Mouse (Mus musculus) fibroblast of lung, adult 2 months (primary cell): ENCODE measurements around the gene Alpl.

Source experiments
- DNase-seq: peaks from one replicate; pipeline ENCODE4 v3.0.0-alpha.2; 2011; ENCODE audit warnings: low read depth

Gene Alpl

DNA sequence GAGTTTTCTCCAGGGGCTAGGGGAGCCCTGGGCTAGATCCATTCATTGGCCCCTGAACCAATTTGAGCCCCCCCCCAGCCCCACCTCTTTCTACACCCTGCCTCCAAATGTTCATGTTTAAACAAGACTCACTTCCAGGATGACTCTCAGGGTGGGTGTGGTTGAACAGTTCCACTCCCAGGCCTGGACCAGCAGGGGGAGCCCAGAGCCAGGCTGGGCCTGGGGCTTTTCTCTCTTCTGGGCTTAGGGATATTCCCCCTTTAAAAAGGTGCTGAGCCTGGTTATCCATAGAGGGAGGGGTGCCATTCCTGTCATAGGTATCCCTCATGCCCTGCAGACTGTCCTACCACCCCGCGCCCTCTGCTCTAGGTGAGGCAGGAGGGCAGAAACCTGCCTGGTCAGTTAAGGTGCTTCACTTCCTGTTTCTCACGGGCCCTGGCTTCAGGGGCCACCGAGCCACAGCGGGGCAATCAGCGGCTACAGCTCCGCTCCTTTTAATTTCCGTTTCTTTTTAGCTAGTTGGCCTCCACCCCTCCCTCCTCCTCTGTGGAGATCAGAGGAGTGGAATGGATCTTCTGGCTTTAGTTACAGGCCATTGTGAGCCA lies 82.1 kb downstream of the Alpl start:
- no peak for DNase-seq

DNA sequence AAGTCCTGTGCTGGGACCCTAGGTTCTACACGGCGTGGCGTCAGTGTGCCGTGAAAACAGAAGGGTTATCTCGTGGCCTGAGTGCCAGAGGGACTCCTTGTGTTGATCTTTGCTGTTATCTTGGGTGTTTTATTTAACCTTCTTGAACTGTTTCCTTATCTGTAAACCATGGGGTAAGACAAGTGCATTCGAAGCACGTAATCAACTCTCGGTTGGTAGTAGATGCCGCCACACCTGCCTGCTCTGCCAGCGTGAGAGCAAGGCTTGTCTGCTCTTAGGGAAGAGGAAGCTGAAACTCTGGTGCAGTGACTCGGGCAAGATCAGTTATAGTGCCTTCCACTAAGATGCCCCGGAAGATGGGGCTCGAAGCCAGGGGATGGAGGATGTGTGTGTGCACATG lies 83.2 kb downstream of the Alpl start:
- no peak for DNase-seq

DNA sequence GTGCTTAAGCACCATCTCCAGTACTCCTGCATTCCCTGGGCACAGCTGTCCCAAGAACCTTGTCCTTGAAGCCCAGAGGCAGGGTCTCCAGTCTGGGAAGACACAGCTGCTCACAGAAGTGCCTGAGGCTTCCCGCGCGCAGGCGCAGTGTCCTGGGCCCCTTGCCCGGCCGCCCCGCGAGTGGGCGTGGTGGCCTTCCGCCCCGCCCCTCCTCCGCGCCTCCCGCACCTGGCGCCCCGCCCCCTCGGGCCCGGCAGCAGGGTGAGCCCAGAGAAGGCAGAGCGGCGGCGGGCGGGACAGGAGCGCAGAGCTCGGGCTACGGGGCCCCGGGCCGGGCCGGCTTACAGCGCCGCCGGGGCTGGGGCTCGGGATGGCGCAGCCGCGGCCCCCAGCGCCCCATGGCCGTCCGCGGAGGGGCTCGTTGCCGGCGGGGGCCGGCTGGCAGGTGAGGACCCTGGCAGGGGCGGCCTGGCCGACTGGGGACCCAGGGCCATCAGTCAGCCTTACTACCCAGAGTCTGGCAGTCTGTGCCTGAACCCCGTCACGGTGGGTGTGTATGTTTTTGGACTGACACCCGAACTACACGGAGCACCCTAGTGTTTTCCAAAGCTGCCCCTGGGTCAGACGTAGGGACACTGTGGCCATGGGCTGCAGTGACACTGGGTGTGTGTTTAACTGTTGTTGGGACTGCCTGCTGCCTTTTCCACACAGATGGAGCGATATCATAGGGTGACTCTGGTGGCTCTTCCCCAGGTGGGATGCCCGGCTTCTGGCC lies 88.8 kb downstream of the Alpl start:
- DNase-seq, result no peak

DNA sequence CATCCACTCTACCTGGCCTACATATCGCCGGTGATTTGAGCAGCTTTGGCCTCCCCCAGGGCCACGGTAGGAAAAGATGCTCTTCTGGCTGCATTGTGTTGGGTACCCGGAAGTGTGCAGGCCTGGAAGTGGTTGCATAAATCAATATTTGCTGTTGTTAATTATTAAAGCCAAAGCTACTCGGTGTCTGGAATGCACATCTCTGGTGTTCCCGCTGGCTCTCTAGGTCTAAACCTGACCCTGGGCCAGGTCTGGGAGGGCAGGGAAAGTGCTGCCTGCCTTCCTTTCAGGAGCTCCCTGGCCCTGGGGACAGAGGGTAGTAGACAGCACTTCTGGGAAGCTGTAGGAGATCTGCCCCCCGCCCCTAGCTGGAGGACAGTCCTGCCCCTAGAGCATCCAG lies 89.7 kb downstream of the Alpl start:
- no peak for DNase-seq

DNA sequence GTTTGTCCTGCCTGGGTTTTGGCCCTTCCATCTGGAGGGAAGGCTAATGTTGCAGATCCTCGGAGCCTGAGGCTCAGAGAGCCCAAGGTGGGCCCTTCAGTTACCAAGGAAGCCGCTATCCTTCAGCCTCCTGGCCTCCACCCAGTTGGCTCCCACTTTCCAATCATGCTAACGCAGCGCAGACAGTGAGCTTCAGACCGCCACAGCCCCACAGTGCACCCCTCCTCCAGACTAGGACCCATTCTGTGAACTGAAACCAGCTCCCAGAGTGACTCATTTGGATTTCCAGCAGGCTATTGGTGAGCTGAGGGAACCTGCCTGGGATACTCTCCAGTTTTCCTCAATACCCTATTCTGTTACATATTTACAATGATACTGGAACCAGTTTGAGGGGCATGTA lies 90.8 kb downstream of the Alpl start:
- no peak for DNase-seq

DNA sequence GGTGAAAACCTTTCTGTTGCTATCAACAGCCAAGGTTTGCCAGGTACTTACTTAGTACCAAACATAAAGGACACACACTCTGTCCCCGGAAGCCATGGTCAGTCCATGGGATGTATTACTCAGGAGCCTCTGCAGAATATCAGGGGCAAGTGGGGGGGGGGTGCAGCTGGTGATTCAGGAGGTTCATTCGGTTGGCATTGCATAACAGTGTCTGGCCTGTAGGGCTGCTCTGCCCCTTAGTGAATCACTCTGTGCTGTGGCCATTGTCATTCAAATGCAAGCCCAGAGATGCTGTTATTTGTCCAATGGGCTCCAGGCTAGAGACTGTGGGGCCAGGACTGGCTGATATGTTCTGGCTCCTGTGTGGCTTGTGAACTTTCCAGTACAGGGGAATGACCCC lies 91.6 kb downstream of the Alpl start:
- DNase-seq, result no peak

DNA sequence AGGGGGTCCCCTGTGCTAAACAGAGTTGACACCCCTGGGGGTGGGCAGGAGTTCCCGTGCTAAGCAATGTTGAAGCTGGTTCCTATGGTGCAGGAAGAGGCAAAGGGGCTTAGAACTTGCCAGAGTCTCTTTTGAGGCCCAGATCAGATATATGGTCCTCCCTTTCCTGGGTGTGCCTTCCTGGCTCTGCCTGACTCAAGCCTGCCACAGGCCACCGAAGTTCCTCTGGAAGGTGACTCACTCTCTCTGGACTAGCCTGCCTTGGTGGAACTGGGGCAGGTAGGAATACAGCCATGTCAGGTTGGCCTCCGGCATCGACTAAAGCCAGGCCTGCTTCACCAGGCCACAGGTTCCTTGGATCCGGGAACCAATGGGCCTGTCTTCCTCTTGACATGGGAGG lies 93.1 kb downstream of the Alpl start:
- no peak for DNase-seq

DNA sequence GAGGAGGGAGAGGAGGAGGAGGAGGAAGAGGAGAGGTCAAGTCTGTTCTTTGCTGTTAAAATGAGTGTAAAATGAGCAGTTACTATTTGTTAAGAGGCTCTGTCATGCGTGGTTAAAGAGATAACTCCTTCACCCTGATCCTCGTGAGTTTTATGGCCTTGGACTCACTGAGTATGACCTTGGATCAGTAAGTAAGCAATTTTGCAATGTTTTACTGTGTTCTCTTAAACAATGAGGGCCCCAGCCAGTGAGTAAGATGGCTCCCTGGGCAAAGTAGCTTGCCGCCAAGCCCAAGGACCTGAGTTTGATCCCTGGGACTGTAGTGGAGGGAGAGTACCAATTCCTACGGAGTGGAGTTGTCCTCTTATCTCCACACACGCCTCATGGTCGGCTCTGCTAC lies 95.2 kb downstream of the Alpl start:
- DNase-seq, result no peak

DNA sequence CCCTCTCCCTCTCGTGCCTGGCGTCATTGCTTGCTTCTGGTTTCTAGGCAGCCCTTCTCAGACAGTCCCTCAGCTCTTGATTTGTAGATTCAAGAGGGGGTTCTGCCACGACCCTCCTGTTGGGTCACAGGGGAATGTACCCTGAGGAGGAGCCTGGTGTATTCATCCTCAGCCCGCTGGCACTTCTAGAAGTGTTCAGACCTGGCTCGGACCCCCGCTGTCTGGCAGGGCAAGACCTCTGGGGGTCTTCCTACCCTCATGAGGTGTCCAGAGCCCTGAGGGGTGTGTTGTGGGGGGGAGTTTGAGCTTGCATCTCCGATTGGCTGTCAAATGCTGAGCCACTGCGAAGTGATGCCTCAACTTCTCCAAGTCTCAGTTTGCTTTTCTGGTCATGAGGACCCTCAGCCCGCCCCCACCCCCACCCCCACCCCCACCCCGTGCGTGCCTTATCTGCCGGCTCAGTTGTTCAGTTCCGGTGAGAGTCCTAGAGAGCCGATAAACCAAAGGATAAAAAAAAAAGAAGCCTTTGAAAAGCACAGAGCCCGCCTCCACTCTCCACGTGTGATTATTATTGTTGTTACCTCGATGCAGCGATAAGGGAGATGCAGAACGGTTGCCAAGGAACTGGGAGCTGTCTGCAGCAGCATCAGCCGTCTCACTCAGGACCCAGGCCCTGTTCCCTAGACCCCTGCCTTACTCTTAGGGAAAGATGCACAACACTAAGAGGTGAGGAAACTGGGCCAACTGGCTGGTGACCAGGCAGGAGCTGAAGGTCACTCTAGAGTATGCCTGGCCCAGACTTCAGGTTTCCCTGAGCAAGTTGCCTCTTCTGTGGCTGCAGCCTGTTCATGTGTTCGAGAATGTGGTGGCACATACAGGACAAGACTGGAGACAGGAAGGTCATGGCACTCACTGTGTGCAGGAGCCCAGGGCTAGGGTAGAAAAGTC lies 96.6 kb downstream of the Alpl start:
- DNase-seq, result no peak

DNA sequence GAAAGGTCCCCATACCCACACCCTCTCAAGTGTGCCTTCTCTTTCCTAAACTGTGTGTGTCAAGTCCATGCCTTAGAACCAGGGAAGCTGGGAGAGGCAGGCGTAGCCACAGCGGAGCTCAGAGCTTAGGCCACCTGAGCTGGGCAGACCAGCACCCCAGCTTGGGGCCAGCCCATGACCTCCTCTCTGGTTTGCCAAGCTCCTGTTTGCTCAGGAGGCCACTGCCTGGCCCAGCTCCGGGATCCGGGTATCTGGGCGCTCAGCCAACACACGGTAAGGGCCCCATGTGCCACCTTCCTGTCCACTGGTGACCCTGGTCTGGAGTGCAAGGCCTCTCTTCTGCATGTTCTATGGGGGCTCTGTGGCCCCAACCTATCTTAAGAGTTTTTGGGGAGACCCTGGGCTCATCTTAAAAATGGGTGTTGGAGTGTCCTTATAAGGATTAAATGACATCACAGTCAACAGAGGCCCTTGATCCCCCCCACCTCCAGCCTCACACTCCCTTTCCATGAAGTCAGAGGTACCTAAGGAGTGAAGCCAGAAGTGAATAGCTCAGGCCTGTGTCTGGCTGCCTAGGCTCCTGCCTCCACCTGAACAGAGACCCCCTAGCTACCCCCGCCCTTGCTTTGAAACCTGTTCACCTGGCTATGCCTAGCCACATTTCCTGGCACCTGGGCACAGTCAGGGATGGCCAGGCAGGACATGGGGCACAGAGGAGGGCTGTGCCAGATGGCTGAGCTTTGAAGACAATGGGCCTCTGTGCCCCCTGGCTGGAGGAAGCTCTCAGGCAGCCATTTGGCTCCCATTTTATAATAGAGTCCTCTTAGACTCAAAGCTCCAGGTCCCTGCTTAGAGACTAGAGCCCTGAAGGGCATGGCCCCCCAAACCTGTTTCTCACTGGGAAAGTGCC lies 97.9 kb downstream of the Alpl start:
- DNase-seq, result no peak

DNA sequence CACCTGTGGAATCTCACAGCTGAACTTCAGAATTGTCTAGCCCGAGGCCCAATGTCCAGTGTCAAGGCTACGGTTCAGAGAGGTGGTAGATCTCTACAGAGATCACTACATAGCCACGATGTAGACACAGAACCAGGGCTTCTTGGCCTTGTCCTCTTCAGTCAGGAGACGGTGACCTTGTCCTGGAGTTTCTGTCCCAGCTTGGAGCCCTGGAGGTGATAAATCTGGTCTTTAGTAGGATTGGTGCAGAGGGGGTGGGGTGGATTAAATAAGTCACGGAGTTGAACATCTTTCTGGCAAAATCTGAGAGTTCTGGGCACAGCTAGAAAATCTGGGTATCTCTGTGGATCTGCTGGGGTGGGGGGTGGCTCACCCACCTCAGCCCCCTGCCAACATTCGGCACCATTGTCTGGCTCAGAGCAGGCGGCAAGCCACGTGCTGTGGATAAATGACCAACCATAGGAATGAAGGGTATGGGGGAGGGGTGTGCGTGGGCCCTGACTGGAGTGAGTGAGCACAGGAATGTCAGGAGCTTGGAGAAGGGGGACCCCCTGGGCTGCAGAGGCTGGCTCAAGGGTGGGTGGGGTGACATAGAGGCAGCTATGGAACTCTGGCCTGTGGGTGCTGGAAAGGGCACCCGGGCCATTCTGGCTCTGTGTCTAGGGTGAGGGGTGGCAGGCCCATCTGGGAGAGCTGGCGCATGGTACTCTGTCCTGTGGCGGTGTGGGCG lies 98.9 kb downstream of the Alpl start:
- DNase-seq, result no peak

DNA sequence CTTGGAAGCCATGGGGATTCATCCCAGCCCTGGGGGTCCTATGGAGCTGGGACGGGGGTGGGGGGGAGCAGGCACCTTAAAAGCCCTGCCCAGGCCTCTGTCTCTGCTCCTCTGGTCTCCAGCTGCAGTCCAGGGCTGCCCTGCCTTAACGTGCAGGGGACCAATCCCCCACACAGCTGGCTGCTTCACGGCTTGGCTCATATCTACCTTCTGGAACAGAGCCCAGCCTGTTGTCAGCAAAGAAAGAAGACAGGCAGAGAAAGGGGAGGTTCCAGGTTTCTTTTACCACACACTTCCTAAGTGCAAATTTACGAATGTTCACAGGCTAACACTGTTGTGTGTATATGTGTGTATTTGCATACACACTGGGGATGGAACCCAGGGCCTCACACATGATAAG lies 100.3 kb downstream of the Alpl start:
- no peak for DNase-seq

DNA sequence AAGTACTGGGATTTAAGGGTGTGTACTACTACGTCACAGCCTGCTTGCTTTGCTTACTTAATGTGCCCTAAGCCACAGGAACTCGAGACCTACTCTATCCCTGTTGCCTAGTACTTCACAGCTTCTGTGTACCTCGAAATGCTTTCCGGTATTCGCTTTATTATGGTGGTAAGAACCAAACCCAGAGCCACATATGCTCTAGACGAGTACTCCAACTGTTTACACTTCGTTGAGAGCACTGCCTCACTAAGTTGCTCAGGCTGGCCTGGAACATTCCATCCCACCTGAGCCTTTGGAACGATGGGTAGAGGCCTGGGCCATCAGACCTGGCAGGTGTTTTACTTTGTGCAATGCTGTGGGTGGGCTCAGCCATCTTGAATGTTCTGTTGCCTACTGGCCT lies 100.9 kb downstream of the Alpl start:
- DNase-seq, result no peak

DNA sequence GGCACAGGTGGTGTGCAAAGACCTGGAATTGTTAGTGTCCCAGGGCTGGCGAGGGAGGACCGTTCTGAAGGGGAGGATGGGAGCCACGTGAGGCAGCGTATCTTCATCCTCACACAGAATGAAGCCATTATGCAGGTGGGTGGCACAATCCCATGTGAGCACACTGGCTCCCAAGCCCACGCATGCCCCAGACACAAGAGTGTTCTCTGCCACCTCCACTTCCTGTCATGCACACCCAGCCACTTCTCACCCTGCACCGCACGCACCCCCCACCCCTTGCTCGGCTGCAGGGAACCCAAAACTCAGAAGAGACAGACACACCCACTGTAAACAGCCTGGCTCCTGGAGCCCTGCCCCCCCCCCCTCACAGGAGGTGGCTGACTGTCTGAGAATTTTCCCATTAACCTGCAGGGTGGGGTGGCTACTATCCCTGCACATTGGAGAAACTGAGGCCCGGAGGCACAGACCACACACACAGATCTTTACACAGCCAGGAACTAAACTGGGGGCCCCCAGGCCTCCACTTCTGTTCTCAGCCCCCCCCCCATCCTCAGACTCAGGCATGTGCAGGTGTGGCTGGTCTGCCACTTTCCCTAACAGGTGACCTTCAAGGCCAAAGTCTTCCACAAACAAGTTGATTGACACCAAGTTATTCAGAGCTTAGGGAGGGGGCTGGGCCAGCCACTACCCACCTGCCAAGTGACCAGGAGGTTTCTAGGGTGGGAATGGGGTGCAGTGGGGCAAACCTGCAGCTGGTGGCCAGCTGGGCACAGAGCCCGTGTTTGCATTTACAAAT lies 103.9 kb downstream of the Alpl start:
- no peak for DNase-seq
